Mouse (Mus musculus) olfactory bulb, adult 2 months (tissue): ENCODE data around the gene Krtap27-1.

Experiments
- CTCF ChIP-seq: fragments of 200-500 bp; IDR thresholded peaks from 2 replicates; pipeline ENCODE4 v1.5.1; 2012; ENCODE audit warnings: low read depth, mild to moderate bottlenecking, low read length, moderate library complexity; ENCODE audit not compliant: insufficient read depth
- POLR2A ChIP-seq: fragments of 200-500 bp; IDR thresholded peaks from 2 replicates; pipeline ENCODE4 v1.6.1; 2012; ENCODE audit warnings: mild to moderate bottlenecking, low read depth, low read length, moderate library complexity; ENCODE audit not compliant: insufficient read depth

- TF ChIP-seq CTCF (no peak), POLR2A (no peak)
Measured at GRCm38 (mm10) chr16:88681282-88681681, 9.8 kb upstream of the Krtap27-1 start.
